Mouse (Mus musculus) T-helper 2 cell (primary cell): ENCODE results near the gene Gm9833.
"Not testable (repeated sequence)": the region's sequence is repeated elsewhere in the genome, so short reads cannot be mapped to it uniquely, and the experiment has no call there.

Experiments
- in situ Hi-C: fragments of 300-600 bp; cut with MboI, MseI; formaldehyde crosslinking; loops from one replicate; pipeline ENCODE4 v1.15.1; 2025; ENCODE audit warnings: high pct_unique_total_duplicates

Gm9833 gene

GRCm38 (mm10) chr3:10087994-10088393 is at the start of gene Gm9833:
TSS of gene Gm9833 (plus strand) at chr3:10088110.
- in situ Hi-C loops = not testable (repeated sequence)

GRCm38 (mm10) chr3:10070070-10070469 is 17.8 kb upstream of the Gm9833 start:
- in situ Hi-C loops = no loop called here

- in situ Hi-C loops = no loop called here
Measured at GRCm38 (mm10) chr3:10075826-10076225, 12.1 kb upstream of the Gm9833 start.

GRCm38 (mm10) chr3:10077096-10077841 is 10.6 kb upstream of the Gm9833 start:
- in situ Hi-C loops = no loop called here

- in situ Hi-C loops = no loop called here
Measured at GRCm38 (mm10) chr3:10078113-10078512, 9.8 kb upstream of the Gm9833 start.

- in situ Hi-C loops = no loop called here
Measured at GRCm38 (mm10) chr3:10081336-10081735, 6.6 kb upstream of the Gm9833 start.

GRCm38 (mm10) chr3:10081911-10082541 is 5.9 kb upstream of the Gm9833 start:
- in situ Hi-C loops = no loop called here

GRCm38 (mm10) chr3:10082545-10083062 is 5.3 kb upstream of the Gm9833 start:
- in situ Hi-C loops = no loop called here

- in situ Hi-C loops = no loop called here
Measured at GRCm38 (mm10) chr3:10084102-10084501, 3.8 kb upstream of the Gm9833 start.

GRCm38 (mm10) chr3:10085396-10086119 is 2.4 kb upstream of the Gm9833 start:
- in situ Hi-C loops = no loop called here

GRCm38 (mm10) chr3:10087511-10087910 is 399 bp upstream of the Gm9833 start:
- in situ Hi-C loops = no loop called here

- in situ Hi-C loops = no loop called here
Measured at GRCm38 (mm10) chr3:10091616-10092140, 3.8 kb downstream of the Gm9833 start.

GRCm38 (mm10) chr3:10092499-10092898 is 4.6 kb downstream of the Gm9833 start:
- in situ Hi-C loops = no loop called here

- in situ Hi-C loops = no loop called here
Measured at GRCm38 (mm10) chr3:10092914-10093313, 5.0 kb downstream of the Gm9833 start.

- in situ Hi-C loops = no loop called here
Measured at GRCm38 (mm10) chr3:10095076-10095622, 7.2 kb downstream of the Gm9833 start.

- in situ Hi-C loops = no loop called here
Measured at GRCm38 (mm10) chr3:10099756-10100155, 11.8 kb downstream of the Gm9833 start.

- in situ Hi-C loops = no loop called here
Measured at GRCm38 (mm10) chr3:10111570-10111969, 23.7 kb downstream of the Gm9833 start.

GRCm38 (mm10) chr3:10112196-10112595 is 24.3 kb downstream of the Gm9833 start:
- in situ Hi-C loops = no loop called here

GRCm38 (mm10) chr3:10112660-10113059 is 24.8 kb downstream of the Gm9833 start:
- in situ Hi-C loops = no loop called here

- in situ Hi-C loops = no loop called here
Measured at GRCm38 (mm10) chr3:10116531-10116930, 28.6 kb downstream of the Gm9833 start.

- in situ Hi-C loops = no loop called here
Measured at GRCm38 (mm10) chr3:10121232-10121631, 33.3 kb downstream of the Gm9833 start.
